Mouse (Mus musculus): ENCODE results near the gene Txn2.
"Not testable (repeated sequence)": the region's sequence is repeated elsewhere in the genome, so short reads cannot be mapped to it uniquely, and the experiment has no call there.

Gene Txn2

GRCm38 (mm10) chr15:77879756-77880155, 49.0 kb downstream of the Txn2 start:
- DNase-seq (ENCODE audit: low spot score): no peak

GRCm38 (mm10) chr15:77877209-77877608, 51.6 kb downstream of the Txn2 start:
- no peak for DNase-seq (ENCODE audit: low spot score)

- no peak for DNase-seq (ENCODE audit: low spot score)
These were observed 52.1 kb downstream of the Txn2 start for GRCm38 (mm10) chr15:77876716-77877115.

- DNase-seq (ENCODE audit: low spot score): no peak
These were observed 52.9 kb downstream of the Txn2 start for GRCm38 (mm10) chr15:77875953-77876352.

GRCm38 (mm10) chr15:77874807-77875206, 54.0 kb downstream of the Txn2 start:
- no peak for DNase-seq (ENCODE audit: low spot score)

- DNase-seq (ENCODE audit: low spot score): no peak
These were observed 54.5 kb downstream of the Txn2 start for GRCm38 (mm10) chr15:77874310-77874709.

GRCm38 (mm10) chr15:77873564-77873963, 55.2 kb downstream of the Txn2 start:
- no peak for DNase-seq (ENCODE audit: low spot score)

- DNase-seq (ENCODE audit: low spot score): no peak
These were observed 55.8 kb downstream of the Txn2 start for GRCm38 (mm10) chr15:77872996-77873395.

- DNase-seq (ENCODE audit: low spot score): no peak
These were observed 60.5 kb downstream of the Txn2 start for GRCm38 (mm10) chr15:77868340-77868739.

GRCm38 (mm10) chr15:77867231-77867968, 61.4 kb downstream of the Txn2 start:
- DNase-seq (ENCODE audit: low spot score): not testable (repeated sequence)

GRCm38 (mm10) chr15:77866583-77867220, 62.1 kb downstream of the Txn2 start:
- DNase-seq (ENCODE audit: low spot score): no peak
